Mouse (Mus musculus) spleen, postnatal 14 days (tissue): ENCODE results near the gene Itih3.

Source experiments
- DNase-seq, 2 experiments: peaks; one replicate each; pipeline ENCODE4 v3.0.0; 2021 to 2022; ENCODE audit warnings: low spot score in 2 of 2

Itih3 gene

GRCm38 (mm10) chr14:30862368-30862767, 61.2 kb downstream of the Itih3 start:
- DNase-seq = no peak

- no peak for DNase-seq
Observed at GRCm38 (mm10) chr14:30861421-30862125, 62.0 kb downstream of the Itih3 start.
